Mouse (Mus musculus) brain, adult 2 months (tissue): ENCODE measurements around the gene Dennd2c.
"Not testable (repeated sequence)": the region's sequence is repeated elsewhere in the genome, so short reads cannot be mapped to it uniquely, and the experiment has no call there.

ENCODE experiments used
- DNase-seq: peaks from one replicate; pipeline ENCODE4 v3.0.0; 2011; ENCODE audit warnings: low read depth, low spot score

The Dennd2c gene

GRCm38 (mm10) chr3:103214593-103215285, 112.3 kb downstream of the Dennd2c start:
- DNase-seq = no peak

- DNase-seq = not testable (repeated sequence)
These were observed 113.0 kb downstream of the Dennd2c start for GRCm38 (mm10) chr3:103215399-103215798.
